Mouse (Mus musculus) heart, adult 11 months (tissue): ENCODE measurements around the gene Syce3.
A peak's percentile ranks its signal among the peaks of the same experiment; 100 is the strongest.

Source experiments
- DNase-seq: peaks from one replicate; pipeline ENCODE4 v3.0.0; 2022

Gene Syce3

GRCm38 (mm10) chr15:89410118-89410517 is at the start of gene Syce3:
Gene Syce3, minus strand, starts transcription at chr15:89410503.
- DNase-seq = no peak

- peak; percentile 56 for DNase-seq
These were observed 49.5 kb upstream of the Syce3 start for GRCm38 (mm10) chr15:89459821-89460220.

- DNase-seq = peak; percentile 79
These were observed 48.6 kb upstream of the Syce3 start for GRCm38 (mm10) chr15:89458942-89459341.

GRCm38 (mm10) chr15:89455642-89456041 is 45.3 kb upstream of the Syce3 start:
- DNase-seq = peak; percentile 50

- DNase-seq = peak; percentile 74
These were observed 44.6 kb upstream of the Syce3 start for GRCm38 (mm10) chr15:89454857-89455256.

- peak; percentile 87 for DNase-seq
These were observed 43.7 kb upstream of the Syce3 start, which contains the start of gene Mapk8ip2 for GRCm38 (mm10) chr15:89453865-89454478. Gene Mapk8ip2, plus strand, starts transcription at chr15:89453913.

- DNase-seq = peak; percentile 92
These were observed 42.9 kb upstream of the Syce3 start for GRCm38 (mm10) chr15:89452906-89453864.

GRCm38 (mm10) chr15:89442486-89443070 is 32.3 kb upstream of the Syce3 start:
- DNase-seq = peak; percentile 72

GRCm38 (mm10) chr15:89435878-89436277 is 25.6 kb upstream of the Syce3 start:
- peak; percentile 79 for DNase-seq

GRCm38 (mm10) chr15:89434136-89434535 is 23.8 kb upstream of the Syce3 start:
- peak; percentile 73 for DNase-seq

GRCm38 (mm10) chr15:89432946-89433345 is 22.6 kb upstream of the Syce3 start:
- DNase-seq = peak; percentile 73

GRCm38 (mm10) chr15:89431806-89432205 is 21.5 kb upstream of the Syce3 start:
- peak; percentile 83 for DNase-seq

- DNase-seq = no peak
These were observed 21.0 kb upstream of the Syce3 start for GRCm38 (mm10) chr15:89431271-89431670.

- DNase-seq = peak; percentile 86
These were observed 20.5 kb upstream of the Syce3 start for GRCm38 (mm10) chr15:89430771-89431170.

- DNase-seq = no peak
These were observed 20.0 kb upstream of the Syce3 start for GRCm38 (mm10) chr15:89430341-89430740.

- DNase-seq = peak; percentile 100
These were observed 19.3 kb upstream of the Syce3 start, which contains the start of the genes C730034F03Rik, Gm44502 and Chkb for GRCm38 (mm10) chr15:89429352-89430221. Gene C730034F03Rik, plus strand, starts transcription at chr15:89429589. Gene Gm44502, minus strand, starts transcription at chr15:89429696. Gene Chkb, minus strand, starts transcription at chr15:89429908.

- DNase-seq = no peak
These were observed 18.6 kb upstream of the Syce3 start for GRCm38 (mm10) chr15:89428821-89429351.

- peak; percentile 95 for DNase-seq
These were observed 18.0 kb upstream of the Syce3 start for GRCm38 (mm10) chr15:89428136-89428790.

GRCm38 (mm10) chr15:89426716-89427115 is 16.4 kb upstream of the Syce3 start:
- peak; percentile 96 for DNase-seq

GRCm38 (mm10) chr15:89425711-89426121 is 15.4 kb upstream of the Syce3 start, which contains the start of gene Cpt1b:
Gene Cpt1b, minus strand, starts transcription at chr15:89425863.
- DNase-seq = peak; percentile 98

- DNase-seq = peak; percentile 93
These were observed 14.3 kb upstream of the Syce3 start for GRCm38 (mm10) chr15:89424621-89425020.
